Mouse (Mus musculus) granulocyte monocyte progenitor cell, adult 5-6 weeks (primary cell): Measurements from ENCODE around the gene B430306N03Rik. TPM values are rescaled to one million over a fixed set of nuclear protein-coding genes. Genes with fewer than 3 reads are reported as not detected.

ENCODE experiments used
- ATAC-seq: replicated peaks from 2 replicates; pipeline ENCODE4 v1.8.0; 2016; ENCODE audit warnings: mild to moderate bottlenecking, moderate TSS enrichment, inconsistent platforms; ENCODE audit not compliant: poor library complexity, severe bottlenecking
- total RNA-seq, 2 experiments: library from RNA; stranded (forward) in 1 of 2; stranded (reverse) in 1 of 2; fragments of 200-712, 200-1000 nt in 1 of 2; fragments of >200 nt in 1 of 2; fragmentation: Nextera tagmentation in 1 of 2; gene quantifications; 2 replicates each; pipeline ENCODE4 v1.2.3; 2014 to 2017

B430306N03Rik gene
- total RNA-seq, 2 experiments from 2014 or later: 3.0 to 8.2 TPM

DNA sequence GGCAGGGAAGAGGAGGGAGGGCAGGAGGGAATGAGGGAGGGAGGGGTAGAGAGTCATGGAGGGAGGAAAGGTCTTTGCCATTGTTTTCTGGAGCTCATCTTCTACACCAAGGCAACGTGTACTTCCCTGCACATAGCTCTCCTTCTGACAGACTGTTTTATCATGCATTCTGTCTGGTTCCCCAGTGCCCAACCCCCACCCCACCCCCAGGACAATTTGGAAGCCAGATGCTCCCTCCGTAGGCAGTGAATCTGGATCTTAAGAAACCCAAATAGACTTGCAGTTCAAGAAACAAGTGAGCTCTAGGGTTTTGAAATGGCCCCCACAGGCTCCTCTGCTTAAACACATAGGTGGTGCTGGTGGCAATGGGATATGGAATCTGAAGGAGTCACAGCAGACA lies 42.0 kb downstream of the B430306N03Rik start:
- ATAC-seq: no peak

DNA sequence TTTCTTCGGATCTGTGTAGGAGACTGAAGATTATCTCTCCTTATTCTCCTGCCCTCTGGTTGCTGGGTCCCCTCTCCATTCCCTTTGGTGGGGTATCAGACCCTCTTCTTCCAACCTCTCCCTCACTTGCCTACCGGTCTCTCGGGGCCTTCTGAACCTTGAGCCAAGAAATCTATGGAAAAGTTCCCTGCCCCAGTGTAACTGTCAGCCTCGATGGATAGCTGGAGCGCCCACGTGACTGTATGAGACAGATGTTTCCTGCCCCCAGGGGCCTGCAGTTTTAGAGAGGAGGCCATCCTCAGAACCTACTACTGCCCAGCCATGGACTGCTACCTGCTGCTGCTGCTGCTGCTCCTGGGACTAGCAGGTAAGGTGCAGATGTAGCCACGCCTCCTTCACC lies 43.7 kb downstream of the B430306N03Rik start, which contains the start of gene Treml1:
Treml1 (plus strand) TSS at position 301 of the 400 bp plus-strand sequence.
- ATAC-seq: no peak

DNA sequence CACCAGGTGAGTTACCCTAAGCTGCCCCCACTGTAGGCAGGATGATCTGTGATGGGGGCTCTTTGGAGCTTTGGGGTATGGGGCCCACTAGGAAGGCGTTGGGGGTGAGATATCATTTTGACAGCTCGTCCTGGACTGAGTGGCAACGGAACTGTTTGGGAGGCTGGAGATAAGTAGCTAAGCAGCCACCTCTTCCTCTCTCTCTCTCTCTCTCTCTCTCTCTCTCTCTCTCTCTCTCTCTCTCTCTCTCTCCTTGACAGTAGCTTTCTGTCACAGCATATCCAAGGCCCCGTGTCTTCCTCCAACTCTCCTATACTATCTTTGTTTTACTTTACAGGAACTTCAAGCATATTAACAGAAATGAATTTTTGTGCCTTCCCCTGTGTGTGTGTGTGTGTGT lies 44.5 kb downstream of the B430306N03Rik start:
- no peak for ATAC-seq

DNA sequence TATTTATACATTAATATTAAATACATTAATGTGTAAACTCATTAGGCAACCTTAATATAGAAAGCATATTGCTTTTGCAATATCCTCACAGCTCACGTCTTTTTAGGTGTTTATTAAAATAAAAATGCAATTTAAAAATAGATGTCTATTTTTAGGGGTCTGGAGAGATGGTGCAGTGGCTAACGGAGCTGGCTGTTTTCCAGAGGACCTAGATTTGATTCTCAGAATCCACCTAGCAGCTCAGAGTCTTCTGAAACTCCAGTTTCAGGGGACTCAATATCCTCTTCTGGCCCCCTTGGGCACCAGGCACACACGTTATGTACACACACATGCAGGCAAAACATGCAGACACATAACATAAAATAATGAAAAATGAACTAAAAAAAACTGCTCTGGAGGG lies 46.4 kb downstream of the B430306N03Rik start:
- ATAC-seq: no peak

DNA sequence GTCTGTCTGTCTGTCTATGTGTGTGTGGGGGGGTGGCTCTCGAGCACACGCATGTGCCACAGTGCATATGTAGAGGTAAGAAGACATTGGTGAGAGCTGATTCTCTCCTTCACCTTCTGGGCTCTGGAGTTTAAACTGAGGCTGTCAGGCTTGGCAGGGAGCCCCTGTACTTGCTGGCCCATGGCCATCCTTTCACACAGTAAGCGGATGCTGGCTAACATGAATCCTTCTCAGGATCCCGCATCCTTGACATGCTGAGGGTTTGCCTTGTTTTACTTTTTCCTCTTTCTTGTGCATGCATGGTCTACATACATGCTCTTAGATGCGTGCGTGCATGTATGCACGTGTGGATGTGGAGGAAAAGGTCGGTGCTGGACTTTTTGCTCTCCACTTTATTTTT lies 47.0 kb downstream of the B430306N03Rik start:
- no peak for ATAC-seq

DNA sequence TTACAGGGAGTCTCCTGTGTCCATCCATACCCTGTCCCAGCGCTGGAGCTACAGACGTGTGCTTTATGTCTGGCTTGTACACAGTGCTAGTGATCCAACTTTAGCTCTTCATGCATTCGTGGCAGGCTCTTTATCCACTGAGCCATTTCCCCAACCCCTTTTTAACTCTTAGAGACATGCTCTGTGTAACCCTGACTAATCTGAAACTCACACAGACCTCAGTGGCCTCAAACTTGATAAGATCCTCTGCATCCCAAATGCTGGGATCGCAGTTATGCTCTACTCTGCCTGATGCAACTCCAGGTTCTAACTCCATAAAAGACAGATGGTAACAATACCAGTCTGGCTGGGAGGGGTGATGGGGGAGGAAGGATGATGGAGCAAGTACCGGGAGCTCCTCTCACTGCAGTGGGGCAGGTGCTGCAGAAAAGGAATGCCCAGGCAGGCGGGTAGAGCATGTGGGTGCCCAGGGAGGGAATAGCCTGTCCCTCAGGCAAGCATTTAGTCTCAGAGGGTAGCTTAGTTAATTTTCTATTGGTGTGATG lies 47.6 kb downstream of the B430306N03Rik start:
- ATAC-seq: no peak

DNA sequence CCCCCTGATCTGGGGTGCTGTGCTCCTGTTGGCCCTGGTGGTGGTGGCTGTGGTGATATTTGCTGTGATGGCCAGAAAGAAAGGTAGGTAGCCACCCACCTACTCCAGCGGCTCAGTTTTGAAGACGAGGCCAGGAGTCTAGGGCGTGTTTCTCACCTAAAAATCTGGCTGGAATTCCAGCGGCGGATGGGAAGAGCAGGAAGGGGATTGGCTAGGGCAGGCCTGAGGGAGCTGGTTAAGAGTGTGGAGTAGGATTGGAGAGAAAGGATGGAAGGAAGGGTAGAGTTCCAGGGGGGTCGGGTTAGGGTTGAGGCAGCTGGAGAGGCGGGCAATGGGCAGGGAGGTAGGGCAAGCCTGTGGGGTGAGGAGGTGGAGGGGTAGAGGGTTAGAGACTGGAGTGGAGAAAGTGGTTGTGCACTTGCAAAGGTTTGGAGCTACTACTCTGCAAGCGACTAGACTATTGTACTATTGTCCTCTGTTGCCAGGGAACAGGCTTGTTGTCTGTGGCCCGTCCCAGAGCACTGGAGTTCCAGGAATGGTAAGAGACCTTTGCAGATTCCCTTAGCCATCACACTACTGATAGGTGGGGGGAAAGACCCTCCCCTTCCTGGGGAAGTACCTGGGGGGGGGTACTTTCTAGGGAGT lies 49.7 kb downstream of the B430306N03Rik start:
- ATAC-seq: no peak

DNA sequence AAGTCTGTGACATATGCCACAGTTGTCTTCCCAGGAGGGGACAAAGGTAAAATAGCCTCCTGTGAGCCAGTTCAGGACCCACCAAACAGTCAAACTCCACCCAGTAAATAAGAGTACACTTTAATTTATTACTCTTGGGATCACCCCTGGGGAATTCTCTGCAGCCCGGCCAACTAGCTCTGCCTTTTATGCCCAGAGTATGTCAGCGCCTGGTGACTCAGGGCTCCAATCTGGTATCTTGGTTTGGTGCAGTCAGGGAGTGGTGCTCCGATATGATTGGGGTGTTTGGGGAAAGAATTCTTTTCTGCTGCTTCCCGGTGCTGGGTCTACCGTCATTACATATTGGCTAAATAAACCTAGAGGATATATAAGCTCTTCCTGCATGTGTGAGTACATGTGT lies 50.9 kb downstream of the B430306N03Rik start:
- ATAC-seq: no peak

DNA sequence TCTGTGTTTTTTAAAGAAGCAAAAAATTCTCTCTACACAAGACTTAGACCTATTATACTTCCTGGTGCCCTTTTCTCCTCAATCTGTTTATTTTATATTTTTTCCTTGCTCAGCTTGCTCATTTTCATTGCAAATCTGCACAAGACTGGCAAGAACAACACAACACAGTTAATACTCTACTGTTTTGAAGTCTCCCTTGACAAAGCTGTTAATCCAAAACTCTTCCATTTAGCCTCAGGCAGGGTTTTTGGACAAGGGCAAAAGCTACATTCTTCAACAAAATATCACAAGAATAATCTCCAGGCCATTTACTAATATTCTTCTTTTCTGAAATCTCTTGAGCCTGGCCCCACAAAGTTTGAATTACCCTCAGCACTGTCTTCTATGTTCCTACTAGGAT lies 55.7 kb downstream of the B430306N03Rik start:
- no peak for ATAC-seq

DNA sequence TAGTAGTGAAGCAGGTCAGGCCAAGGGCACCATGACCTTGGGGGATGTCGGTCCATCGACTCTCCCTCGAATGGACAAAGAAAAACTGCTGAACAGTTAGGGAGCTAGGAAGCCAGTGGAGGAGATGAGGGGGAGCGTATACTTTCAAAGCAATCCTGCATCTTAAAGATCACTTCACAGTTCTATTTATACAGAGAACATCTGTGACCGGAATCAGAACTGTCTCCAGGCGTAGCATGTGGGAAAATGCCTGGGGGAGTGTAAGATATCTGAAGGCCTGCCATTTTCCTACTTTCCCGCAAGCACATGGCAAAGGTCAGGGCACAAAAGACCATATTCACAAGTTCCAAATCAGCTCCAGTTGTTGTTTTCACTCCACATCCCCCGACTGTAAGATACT lies 57.0 kb downstream of the B430306N03Rik start:
- ATAC-seq: no peak

DNA sequence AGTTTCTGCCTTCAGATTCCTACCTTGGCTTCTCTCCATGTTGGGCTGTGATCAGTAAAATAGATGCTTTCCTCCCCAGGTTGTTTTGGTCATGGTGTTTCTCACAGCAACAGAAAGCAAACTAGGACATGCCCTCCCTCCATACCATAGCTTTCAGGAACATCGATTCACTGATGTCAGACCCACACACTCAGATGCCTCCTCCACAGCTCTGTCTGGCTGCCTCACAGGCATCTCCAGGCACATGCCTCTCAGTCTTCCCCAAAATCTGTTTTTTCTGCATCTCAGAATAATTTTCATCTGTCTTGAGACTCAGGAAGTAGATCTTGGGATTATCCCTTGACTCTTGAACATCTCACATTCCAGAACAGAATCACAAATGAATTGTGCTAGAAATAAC lies 60.2 kb downstream of the B430306N03Rik start:
- no peak for ATAC-seq

Other genes starting within 250 kb of the B430306N03Rik start
- not detected in 2 replicates for gene 1700067P10Rik, start 226.8 kb upstream of the B430306N03Rik start, total RNA-seq (2014; fragmentation: Nextera tagmentation)
- not detected in 2 replicates for gene 1700067P10Rik, start 226.8 kb upstream of the B430306N03Rik start, total RNA-seq (2017)
- gene 9830107B12Rik, start 169.9 kb upstream of the B430306N03Rik start, total RNA-seq (2014; fragmentation: Nextera tagmentation): 0.75 TPM in 1 of 2 replicates, not detected in the other
- gene 9830107B12Rik, start 169.9 kb upstream of the B430306N03Rik start, total RNA-seq (2017): 0.88 and 1.3 TPM in 2 replicates
- gene A530064D06Rik, start 148.9 kb upstream of the B430306N03Rik start, total RNA-seq (2014; fragmentation: Nextera tagmentation): 1.2 TPM in 1 of 2 replicates, not detected in the other
- gene A530064D06Rik, start 148.9 kb upstream of the B430306N03Rik start, total RNA-seq (2017): 0.30 and 1.2 TPM in 2 replicates
- gene Trem1, start 83.4 kb upstream of the B430306N03Rik start, total RNA-seq (2014; fragmentation: Nextera tagmentation): 6.5 and 7.6 TPM in 2 replicates
- 13.5 and 14.7 TPM in 2 replicates for gene Trem1, start 83.4 kb upstream of the B430306N03Rik start, total RNA-seq (2017)
- gene Trem3, start 68.4 kb upstream of the B430306N03Rik start, total RNA-seq (2014; fragmentation: Nextera tagmentation): 84.6 and 114 TPM in 2 replicates
- 126 and 147 TPM in 2 replicates for gene Trem3, start 68.4 kb upstream of the B430306N03Rik start, total RNA-seq (2017)
- gene Treml4, start 51.8 kb upstream of the B430306N03Rik start, total RNA-seq (2014; fragmentation: Nextera tagmentation): 0.56 and 0.99 TPM in 2 replicates
- gene Treml4, start 51.8 kb upstream of the B430306N03Rik start, total RNA-seq (2017): 1.4 and 2.6 TPM in 2 replicates
- gene Treml2, start 16.6 kb upstream of the B430306N03Rik start, total RNA-seq (2014; fragmentation: Nextera tagmentation): 58.2 and 68.7 TPM in 2 replicates
- 42.5 and 45.8 TPM in 2 replicates for gene Treml2, start 16.6 kb upstream of the B430306N03Rik start, total RNA-seq (2017)
- gene Trem2, start 30.3 kb downstream of the B430306N03Rik start, total RNA-seq (2014; fragmentation: Nextera tagmentation): 2.8 and 6.4 TPM in 2 replicates
- 3.7 and 4.2 TPM in 2 replicates for gene Trem2, start 30.3 kb downstream of the B430306N03Rik start, total RNA-seq (2017)
- gene Treml1, start 43.8 kb downstream of the B430306N03Rik start, total RNA-seq (2014; fragmentation: Nextera tagmentation): not detected in 2 replicates
- gene Treml1, start 43.8 kb downstream of the B430306N03Rik start, total RNA-seq (2017): 0.41 TPM in 1 of 2 replicates, not detected in the other
- 96.6 and 101 TPM in 2 replicates for gene Nfya, start 93.8 kb downstream of the B430306N03Rik start, total RNA-seq (2014; fragmentation: Nextera tagmentation)
- 50.9 and 56.0 TPM in 2 replicates for gene Nfya, start 93.8 kb downstream of the B430306N03Rik start, total RNA-seq (2017)
- gene Oard1, start 93.9 kb downstream of the B430306N03Rik start, total RNA-seq (2014; fragmentation: Nextera tagmentation): 52.6 and 59.4 TPM in 2 replicates
- gene Oard1, start 93.9 kb downstream of the B430306N03Rik start, total RNA-seq (2017): 52.9 and 58.7 TPM in 2 replicates
- gene Apobec2, start 116.8 kb downstream of the B430306N03Rik start, total RNA-seq (2014; fragmentation: Nextera tagmentation): not detected in 2 replicates
- gene Apobec2, start 116.8 kb downstream of the B430306N03Rik start, total RNA-seq (2017): not detected in 2 replicates
- 0.26 and 2.5 TPM in 2 replicates for gene Tspo2, start 135.4 kb downstream of the B430306N03Rik start, total RNA-seq (2014; fragmentation: Nextera tagmentation)
- gene Tspo2, start 135.4 kb downstream of the B430306N03Rik start, total RNA-seq (2017): 0.17 and 0.62 TPM in 2 replicates
- gene Unc5cl, start 138.8 kb downstream of the B430306N03Rik start, total RNA-seq (2014; fragmentation: Nextera tagmentation): 1.9 TPM in 1 of 2 replicates, not detected in the other
- 0.21 and 0.43 TPM in 2 replicates for gene Unc5cl, start 138.8 kb downstream of the B430306N03Rik start, total RNA-seq (2017)